Mouse (Mus musculus) embryonic stem cell, embryonic (primary cell): ENCODE results near the gene Gm20388.

Source experiments
- CTCF ChIA-PET, 4 experiments: fragments of 300-600 bp in 2 of 4; fragments of 350-600 bp in 2 of 4; sonication (Branson Sonifier 250); formaldehyde crosslinking; loops; one replicate each; lab custom pipeline; 2022; ENCODE audit warnings: inconsistent platforms in 2 of 4; lab: Charles Lee
- POLR2A ChIA-PET, 4 experiments: fragments of 300-600 bp in 2 of 4; fragments of 350-600 bp in 2 of 4; sonication (Branson Sonifier 250); formaldehyde crosslinking; loops; one replicate each; lab custom pipeline; 2022; ENCODE audit warnings: antibody characterized with exemption in 4 of 4, inconsistent platforms in 1 of 4; lab: Charles Lee

Gene Gm20388

DNA sequence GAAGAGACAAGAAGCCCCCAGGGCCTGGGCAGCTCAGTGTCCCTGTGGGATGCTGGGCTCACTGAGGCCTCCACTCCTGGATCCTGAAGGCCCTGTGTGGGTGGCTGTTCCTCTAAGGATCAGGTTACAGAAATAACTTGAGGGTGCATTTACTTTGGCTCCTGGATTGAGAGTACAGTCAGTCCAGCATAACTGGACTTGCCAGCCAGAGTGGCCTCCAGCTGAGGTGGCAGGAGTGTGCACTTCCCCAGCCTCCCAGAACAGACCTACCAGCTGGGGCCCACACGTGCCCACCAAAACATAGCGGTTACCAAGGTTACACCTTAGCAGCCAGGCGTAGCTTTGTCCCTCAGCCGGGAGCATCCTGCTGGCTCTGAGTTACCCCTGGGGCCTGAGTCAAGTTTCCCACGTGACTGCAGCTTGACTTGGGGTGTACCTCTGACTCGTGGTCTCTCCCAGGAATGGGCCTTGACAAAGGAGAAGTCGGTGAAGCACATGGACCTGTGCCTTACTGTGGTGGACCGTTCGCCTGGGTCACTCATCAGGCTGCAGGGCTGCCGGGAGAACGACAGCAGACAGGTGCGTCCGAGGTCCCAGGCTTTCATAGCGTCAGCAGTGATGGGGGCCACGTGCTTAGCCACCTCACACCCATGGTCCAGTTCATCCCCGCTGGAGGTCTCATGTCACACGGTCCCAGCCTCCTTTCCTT lies 4429.9 kb downstream of the Gm20388 start:
- ChIA-PET POLR2A (interaction anchor here in 2 of 4 experiments (0.9 to 2.0 kb wide), 4 partner anchors 9 to 47 kb away, joined by 3 to 9 read pairs (median 4); no protein-coding TSS in a partner anchor), CTCF (interaction anchor here in 1 of 4 experiments (1.1 kb wide), 2 partner anchors 9 to 697 kb away, joined by 3 read pairs; no protein-coding TSS in a partner anchor)

GRCm38 (mm10) chr8:124343151-124343550 lies 4432.5 kb downstream of the Gm20388 start:
- ChIA-PET POLR2A (no interaction called here), CTCF (interaction anchor here in 1 of 4 experiments (1.3 kb wide), 1 partner anchor 29 kb away, joined by 3 read pairs; no protein-coding TSS in a partner anchor)

- ChIA-PET CTCF (interaction anchor here in 2 of 4 experiments (0.6 to 1.8 kb wide), 2 partner anchors 29 to 342 kb away, joined by 3 to 4 read pairs; no protein-coding TSS in a partner anchor), POLR2A (interaction anchor here (0.6 to 1.1 kb wide), 4 partner anchors 284 to 350 kb away, joined by 3 to 4 read pairs (median 3); no protein-coding TSS in a partner anchor)
These were observed 4433.4 kb downstream of the Gm20388 start for GRCm38 (mm10) chr8:124343991-124344390.

GRCm38 (mm10) chr8:124345098-124345497 lies 4434.5 kb downstream of the Gm20388 start:
- POLR2A ChIA-PET: interaction anchor here in 2 of 4 experiments (1.0 to 1.8 kb wide), 2 partner anchors 9 to 285 kb away, joined by 4 read pairs; no protein-coding TSS in a partner anchor
- CTCF ChIA-PET: interaction anchor here in 2 of 4 experiments (0.9 to 1.8 kb wide), 3 partner anchors 30 to 95 kb away, joined by 3 to 5 read pairs (median 4); no protein-coding TSS in a partner anchor

GRCm38 (mm10) chr8:124346852-124347523 lies 4436.3 kb downstream of the Gm20388 start:
- ChIA-PET POLR2A (interaction anchor here in 2 of 4 experiments (1.0 to 1.8 kb wide), 5 partner anchors 10 to 562 kb away, joined by 3 to 4 read pairs (median 4); no protein-coding TSS in a partner anchor), CTCF (interaction anchor here (0.6 to 2.5 kb wide), 23 partner anchors 10 to 703 kb away, joined by 3 to 7 read pairs (median 3); no protein-coding TSS in a partner anchor)

GRCm38 (mm10) chr8:124348087-124348486 lies 4437.4 kb downstream of the Gm20388 start:
- ChIA-PET POLR2A (interaction anchor here in 1 of 4 experiments (1.0 kb wide), 1 partner anchor 16 kb away, joined by 3 read pairs; no protein-coding TSS in a partner anchor), CTCF (interaction anchor here in 3 of 4 experiments (0.9 to 2.5 kb wide), 10 partner anchors 11 to 704 kb away, joined by 3 to 7 read pairs (median 3); no protein-coding TSS in a partner anchor)

DNA sequence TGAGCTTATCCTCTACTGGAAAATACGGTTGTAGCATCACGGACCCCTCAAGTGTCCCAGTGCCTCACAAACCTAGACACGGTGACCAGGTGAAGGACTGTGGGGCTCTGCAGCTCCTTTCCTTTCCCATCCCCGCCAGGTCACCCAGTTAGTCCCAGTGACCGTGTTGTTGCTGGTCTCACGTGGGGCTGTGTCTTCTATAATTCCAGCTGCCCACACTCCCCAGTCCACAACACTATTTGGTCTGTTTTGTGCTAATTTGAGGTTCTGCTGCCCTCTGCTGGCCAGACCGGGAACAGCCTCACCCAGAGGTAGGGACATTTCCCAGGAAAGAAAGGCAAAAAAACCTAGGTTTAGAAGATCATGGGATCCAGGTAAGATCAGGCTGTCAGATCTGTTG lies 4439.0 kb downstream of the Gm20388 start:
- ChIA-PET POLR2A (interaction anchor here in 3 of 4 experiments (0.6 to 1.6 kb wide), 6 partner anchors 9 to 566 kb away, joined by 3 to 6 read pairs (median 5); no protein-coding TSS in a partner anchor), CTCF (interaction anchor here (0.6 to 2.3 kb wide), 27 partner anchors 9 to 456 kb away, joined by 3 to 7 read pairs (median 3); partner anchors contain the start of gene Acta1 (in 1 of the 4))

DNA sequence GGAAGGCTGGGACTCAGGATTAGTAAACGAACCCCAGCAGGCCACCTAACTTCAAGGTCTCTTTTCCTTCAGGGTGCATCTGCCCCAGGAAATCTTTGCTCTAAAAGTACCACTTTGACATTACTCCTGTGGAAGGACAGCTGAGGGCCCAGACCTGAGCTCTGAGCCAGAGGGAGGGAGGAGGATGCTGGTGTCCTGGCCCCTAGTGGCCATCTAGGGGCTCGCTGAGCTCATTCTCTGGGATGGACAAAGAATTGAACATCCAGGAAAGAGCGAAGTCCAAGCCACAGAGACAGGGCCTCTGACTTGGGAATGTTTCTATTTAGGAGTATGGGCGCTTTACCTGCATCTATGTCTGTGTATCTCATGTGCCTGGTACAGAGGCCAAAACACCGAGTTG lies 4441.0 kb downstream of the Gm20388 start:
- CTCF ChIA-PET: interaction anchor here in 3 of 4 experiments (0.5 to 1.2 kb wide), 15 partner anchors 11 to 723 kb away, joined by 3 to 5 read pairs (median 3); no protein-coding TSS in a partner anchor
- POLR2A ChIA-PET: interaction anchor here in 3 of 4 experiments (0.6 to 1.5 kb wide), 8 partner anchors 11 to 297 kb away, joined by 3 to 11 read pairs (median 4); no protein-coding TSS in a partner anchor

DNA sequence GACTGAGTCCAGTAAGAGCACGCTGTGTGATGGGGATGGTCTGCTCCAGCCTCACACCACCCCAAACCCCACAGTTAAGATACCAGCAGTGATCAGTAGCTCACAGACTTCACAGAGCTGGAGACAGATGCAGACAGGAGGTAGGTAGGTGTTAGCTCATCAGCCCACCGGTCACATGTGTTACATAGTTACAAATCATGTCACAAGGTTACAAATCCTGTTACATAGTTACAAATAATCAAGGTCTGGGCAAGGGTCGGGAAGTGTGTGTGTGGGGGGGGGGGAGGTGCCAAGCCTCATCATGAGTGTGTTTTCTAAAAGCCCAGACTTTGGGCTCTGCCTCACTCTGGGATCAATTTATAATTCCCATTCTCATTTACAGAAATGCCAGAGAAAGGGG lies 4450.3 kb downstream of the Gm20388 start:
- ChIA-PET POLR2A (interaction anchor here in 1 of 4 experiments (1.2 kb wide), 1 partner anchor 41 kb away, joined by 3 read pairs; no protein-coding TSS in a partner anchor), CTCF (no interaction called here)

GRCm38 (mm10) chr8:124361773-124362427 lies 4451.3 kb downstream of the Gm20388 start:
- ChIA-PET POLR2A (interaction anchor here in 3 of 4 experiments (0.8 to 2.1 kb wide), 9 partner anchors 10 to 322 kb away, joined by 3 to 11 read pairs (median 3); no protein-coding TSS in a partner anchor), CTCF (interaction anchor here in 1 of 4 experiments (0.5 to 1.3 kb wide), 7 partner anchors 10 to 848 kb away, joined by 3 to 5 read pairs (median 4); no protein-coding TSS in a partner anchor)

DNA sequence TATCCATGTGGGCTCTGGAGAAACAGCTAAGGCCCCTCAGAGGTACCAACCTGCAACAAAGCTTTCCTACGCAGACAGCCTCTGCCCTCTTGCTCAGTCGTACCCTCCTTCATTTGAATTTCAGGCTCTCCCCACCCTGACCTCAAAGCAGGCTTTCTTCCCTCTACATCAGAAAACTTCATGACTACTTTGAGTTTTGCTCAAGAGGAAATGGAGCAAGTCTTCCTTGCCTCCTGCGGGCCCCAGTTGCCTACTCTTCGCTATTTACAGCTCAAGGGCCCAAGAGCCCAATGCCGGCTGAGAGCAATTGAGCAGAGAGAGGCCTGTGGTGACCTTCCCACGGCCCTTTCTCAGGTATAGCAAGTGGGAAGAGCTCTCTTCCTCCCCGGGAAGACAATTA lies 4451.9 kb downstream of the Gm20388 start:
- ChIA-PET CTCF (interaction anchor here in 2 of 4 experiments (0.5 to 1.3 kb wide), 8 partner anchors 11 to 833 kb away, joined by 3 to 5 read pairs (median 4); no protein-coding TSS in a partner anchor), POLR2A (interaction anchor here in 3 of 4 experiments (0.8 to 2.1 kb wide), 12 partner anchors 9 to 322 kb away, joined by 3 to 11 read pairs (median 3); no protein-coding TSS in a partner anchor)

DNA sequence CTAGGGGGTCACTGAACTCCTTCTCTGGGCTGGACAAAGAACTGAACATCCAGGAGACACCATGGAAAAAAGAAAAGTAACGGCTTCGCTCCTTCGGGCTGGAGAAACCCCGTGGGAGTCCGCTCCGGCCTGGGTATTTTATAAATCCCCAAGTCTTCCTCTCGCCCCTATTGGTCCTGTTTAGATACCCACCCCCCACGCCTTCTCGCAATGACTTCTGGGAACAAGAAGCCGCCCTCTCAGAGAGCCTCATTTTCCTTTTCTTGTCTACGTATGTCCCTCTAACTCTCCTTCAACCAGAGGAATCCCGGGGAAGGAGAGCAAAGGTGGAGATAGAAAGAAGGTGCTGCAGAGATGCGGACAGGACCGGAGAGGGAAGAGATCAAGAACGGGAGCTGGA lies 4452.7 kb downstream of the Gm20388 start:
- ChIA-PET POLR2A (interaction anchor here in 2 of 4 experiments (0.6 to 2.1 kb wide), 13 partner anchors 10 to 414 kb away, joined by 3 to 11 read pairs (median 3); partner anchors contain the start of gene Nup133 (in 1 of the 2)), CTCF (interaction anchor here (0.5 to 1.2 kb wide), 5 partner anchors 16 to 573 kb away, joined by 3 to 4 read pairs (median 4); no protein-coding TSS in a partner anchor)

DNA sequence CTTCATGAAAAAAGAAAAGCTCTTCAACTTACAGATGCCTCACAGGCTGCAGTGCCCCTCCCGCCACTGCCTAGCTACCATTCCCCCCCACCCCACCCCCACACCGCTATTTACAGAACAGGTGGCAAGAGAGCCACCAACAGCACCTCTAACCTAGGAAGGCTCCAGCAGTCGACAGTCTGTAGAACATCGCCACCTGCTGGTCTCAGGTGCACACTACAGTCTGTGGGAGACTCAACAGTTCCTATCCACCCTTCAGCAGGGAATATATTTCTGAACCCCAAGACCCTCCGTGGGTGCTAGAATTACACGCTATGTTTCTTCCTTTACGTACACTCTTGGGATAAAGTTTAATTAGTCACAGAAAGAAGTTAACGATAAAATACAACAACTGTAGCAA lies 4457.6 kb downstream of the Gm20388 start:
- POLR2A ChIA-PET: interaction anchor here in 2 of 4 experiments (0.7 to 0.8 kb wide), 2 partner anchors 8 to 17 kb away, joined by 3 to 5 read pairs; no protein-coding TSS in a partner anchor
- CTCF ChIA-PET: interaction anchor here in 1 of 4 experiments (1.0 kb wide), 1 partner anchor 17 kb away, joined by 3 read pairs; no protein-coding TSS in a partner anchor

DNA sequence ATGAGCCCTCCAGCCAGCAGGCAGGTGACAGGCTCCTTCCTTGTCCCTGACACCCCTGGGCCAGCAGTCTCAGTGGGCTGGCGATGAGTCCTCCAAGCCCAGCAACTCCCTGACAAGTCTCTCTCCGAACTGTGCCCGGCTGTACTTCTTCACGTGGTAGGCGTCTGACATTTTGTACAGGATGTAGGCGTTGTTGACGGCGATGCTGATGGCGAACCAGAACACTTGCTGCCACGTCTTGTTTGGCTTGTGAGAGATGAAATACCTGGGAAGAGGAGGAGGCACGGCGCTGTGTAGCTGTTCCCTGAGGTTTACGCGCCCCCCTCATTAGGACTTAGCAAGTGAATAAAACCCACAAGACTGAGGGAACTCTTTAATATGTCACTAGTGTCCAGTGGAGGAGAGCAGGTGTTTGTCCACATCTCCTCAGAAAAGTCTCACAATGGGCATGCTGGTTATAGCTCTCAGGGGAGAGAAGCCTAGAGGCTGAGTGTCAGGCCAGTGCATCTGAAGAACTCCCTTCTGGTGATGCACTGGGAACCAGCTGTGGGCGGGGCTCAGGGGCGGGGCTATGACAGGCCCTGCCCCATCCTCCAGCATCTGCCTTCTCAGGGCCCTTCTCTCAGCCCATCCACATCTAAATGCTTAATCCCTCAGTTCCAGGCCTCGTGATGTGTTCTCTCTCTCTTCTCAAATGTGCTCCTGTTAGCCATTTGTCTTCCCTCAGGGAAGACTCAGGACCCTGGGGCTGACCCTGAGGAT lies 4460.0 kb downstream of the Gm20388 start:
- POLR2A ChIA-PET: interaction anchor here in 3 of 4 experiments (0.6 to 1.3 kb wide), 4 partner anchors 9 to 278 kb away, joined by 3 to 4 read pairs (median 4); no protein-coding TSS in a partner anchor
- CTCF ChIA-PET: interaction anchor here in 3 of 4 experiments (0.5 to 1.4 kb wide), 8 partner anchors 10 to 587 kb away, joined by 3 to 5 read pairs (median 3); no protein-coding TSS in a partner anchor

DNA sequence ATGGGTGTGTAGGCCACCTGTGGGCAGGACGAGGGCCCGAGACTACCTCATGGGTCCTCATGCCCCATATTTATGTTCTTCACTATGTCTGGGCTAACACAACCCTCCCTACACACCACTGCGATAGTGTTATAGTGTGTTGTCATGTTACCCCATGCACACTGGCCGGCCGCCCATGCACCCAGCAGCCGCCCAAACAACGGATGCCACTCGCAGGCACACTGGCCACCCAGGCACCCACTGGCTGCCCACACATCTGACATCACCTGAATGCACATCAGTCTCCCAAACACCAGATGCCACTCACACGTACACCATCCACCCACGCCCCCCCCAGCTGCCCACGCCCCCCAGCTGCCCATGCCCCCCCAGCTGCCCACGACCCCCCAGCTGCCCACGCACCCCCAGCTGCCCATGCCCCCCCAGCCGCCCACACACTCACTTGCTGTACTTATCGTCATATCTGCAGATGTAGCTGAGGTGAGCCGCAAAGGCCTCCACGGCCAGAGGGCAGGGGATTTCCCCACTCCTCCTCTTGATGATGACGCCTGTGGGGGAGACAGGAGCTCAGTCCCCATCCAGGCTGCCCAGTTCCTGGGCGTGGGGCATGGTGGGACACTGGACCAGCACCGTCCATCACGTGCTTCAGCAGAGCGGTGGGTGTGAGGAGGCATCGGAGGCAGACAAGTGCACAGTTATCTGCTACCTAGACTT lies 4460.9 kb downstream of the Gm20388 start:
- ChIA-PET CTCF (interaction anchor here in 1 of 4 experiments (0.8 kb wide), 1 partner anchor 447 kb away, joined by 3 read pairs; no protein-coding TSS in a partner anchor), POLR2A (interaction anchor here in 3 of 4 experiments (0.5 to 1.3 kb wide), 5 partner anchors 8 to 513 kb away, joined by 3 to 5 read pairs (median 3); no protein-coding TSS in a partner anchor)
